Mouse (Mus musculus) embryo, embryonic 10 days (tissue): ENCODE measurements around the gene Uck2.

Source experiments
- DNase-seq: peaks from one replicate; pipeline ENCODE4 v3.0.0-alpha.2; 2015; ENCODE audit warnings: low spot score

The Uck2 gene

GRCm38 (mm10) chr1:167283441-167284257, 1.5 kb downstream of the Uck2 start:
- DNase-seq, result peak; percentile 76

- no peak for DNase-seq
Measured at GRCm38 (mm10) chr1:167282768-167283167, 2.4 kb downstream of the Uck2 start.

GRCm38 (mm10) chr1:167282112-167282511, 3.0 kb downstream of the Uck2 start:
- no peak for DNase-seq

- no peak for DNase-seq
Measured at GRCm38 (mm10) chr1:167280061-167280460, 5.1 kb downstream of the Uck2 start.

- DNase-seq, result no peak
Measured at GRCm38 (mm10) chr1:167279160-167279715, 5.9 kb downstream of the Uck2 start.

- no peak for DNase-seq
Measured at GRCm38 (mm10) chr1:167278395-167278794, 6.7 kb downstream of the Uck2 start.

GRCm38 (mm10) chr1:167274646-167275390, 10.3 kb downstream of the Uck2 start:
- no peak for DNase-seq

GRCm38 (mm10) chr1:167273380-167274163, 11.5 kb downstream of the Uck2 start:
- no peak for DNase-seq

GRCm38 (mm10) chr1:167271841-167272240, 13.3 kb downstream of the Uck2 start:
- no peak for DNase-seq

GRCm38 (mm10) chr1:167271304-167271703, 13.8 kb downstream of the Uck2 start:
- DNase-seq, result no peak

- peak; percentile 50 for DNase-seq
Measured at GRCm38 (mm10) chr1:167270342-167271111, 14.6 kb downstream of the Uck2 start.

- DNase-seq, result no peak
Measured at GRCm38 (mm10) chr1:167269856-167270270, 15.3 kb downstream of the Uck2 start.

GRCm38 (mm10) chr1:167269350-167269811, 15.7 kb downstream of the Uck2 start:
- no peak for DNase-seq

GRCm38 (mm10) chr1:167268360-167269063, 16.6 kb downstream of the Uck2 start:
- DNase-seq, result no peak

- no peak for DNase-seq
Measured at GRCm38 (mm10) chr1:167266720-167267119, 18.4 kb downstream of the Uck2 start.

- no peak for DNase-seq
Measured at GRCm38 (mm10) chr1:167265366-167265765, 19.8 kb downstream of the Uck2 start.

GRCm38 (mm10) chr1:167262489-167263041, 22.6 kb downstream of the Uck2 start:
- no peak for DNase-seq

- DNase-seq, result no peak
Measured at GRCm38 (mm10) chr1:167261750-167262149, 23.4 kb downstream of the Uck2 start.

- no peak for DNase-seq
Measured at GRCm38 (mm10) chr1:167259702-167260101, 25.4 kb downstream of the Uck2 start.

GRCm38 (mm10) chr1:167256724-167257302, 28.3 kb downstream of the Uck2 start:
- DNase-seq, result no peak
